Mouse (Mus musculus) common myeloid progenitor, adult 5-6 weeks (primary cell): Measurements from ENCODE around the gene Ern1. TPM values are rescaled to one million over a fixed set of nuclear protein-coding genes. Genes with fewer than 3 reads are reported as not detected.
"Not testable (repeated sequence)": the region's sequence is repeated elsewhere in the genome, so short reads cannot be mapped to it uniquely, and the experiment has no call there.

Experiments
- ATAC-seq: replicated peaks from 2 replicates; pipeline ENCODE4 v1.8.0; 2016; ENCODE audit warnings: low read depth, mild to moderate bottlenecking, moderate TSS enrichment, inconsistent platforms; ENCODE audit not compliant: poor library complexity, severe bottlenecking
- total RNA-seq: library from RNA; stranded (forward); fragments of 200-1000, 187-1606 nt; gene quantifications from 2 replicates; pipeline ENCODE4 v1.2.3, GENCODE M21; 2017

Gene Ern1
- total RNA-seq, 1 experiment from 2014 or later = 32.6 TPM

GRCm38 (mm10) chr11:106410011-106410410 is 77.6 kb downstream of the Ern1 start:
- ATAC-seq = no peak

GRCm38 (mm10) chr11:106398481-106398880 is 89.2 kb downstream of the Ern1 start:
- ATAC-seq = no peak

- no peak; the same call in 1 of the 2 replicates for ATAC-seq
These were observed 90.0 kb downstream of the Ern1 start for GRCm38 (mm10) chr11:106397656-106398055.

GRCm38 (mm10) chr11:106394055-106394454 is 93.6 kb downstream of the Ern1 start:
- ATAC-seq = not testable (repeated sequence)

GRCm38 (mm10) chr11:106393331-106393616 is 94.4 kb downstream of the Ern1 start:
- no peak for ATAC-seq

GRCm38 (mm10) chr11:106392597-106393330 is 94.9 kb downstream of the Ern1 start:
- ATAC-seq = no peak

GRCm38 (mm10) chr11:106391546-106392188 is 96.0 kb downstream of the Ern1 start:
- peak; percentile 73 for ATAC-seq

GRCm38 (mm10) chr11:106390757-106391156 is 96.9 kb downstream of the Ern1 start:
- ATAC-seq = no peak

- no peak for ATAC-seq
These were observed 98.0 kb downstream of the Ern1 start for GRCm38 (mm10) chr11:106389611-106390010.

GRCm38 (mm10) chr11:106387791-106388216 is 99.8 kb downstream of the Ern1 start, which contains the start of gene Icam2:
Gene Icam2, minus strand, starts transcription at chr11:106388075.
- peak; percentile 70 for ATAC-seq

GRCm38 (mm10) chr11:106387020-106387419 is 100.6 kb downstream of the Ern1 start:
- ATAC-seq = 0 out of 2 replicates have a peak, but pooled peaks have one; percentile 19

- ATAC-seq = no peak
These were observed 101.2 kb downstream of the Ern1 start for GRCm38 (mm10) chr11:106386409-106386808.

- no peak for ATAC-seq
These were observed 104.4 kb downstream of the Ern1 start for GRCm38 (mm10) chr11:106383051-106383790.

GRCm38 (mm10) chr11:106382424-106382823 is 105.2 kb downstream of the Ern1 start:
- peak; percentile 75 for ATAC-seq

- ATAC-seq = no peak
These were observed 105.8 kb downstream of the Ern1 start for GRCm38 (mm10) chr11:106381883-106382282.

- no peak for ATAC-seq
These were observed 106.6 kb downstream of the Ern1 start for GRCm38 (mm10) chr11:106381011-106381410.

GRCm38 (mm10) chr11:106374979-106375378 is 112.7 kb downstream of the Ern1 start:
- no peak for ATAC-seq

- ATAC-seq = no peak
These were observed 113.1 kb downstream of the Ern1 start for GRCm38 (mm10) chr11:106374559-106374958.

GRCm38 (mm10) chr11:106373998-106374397 is 113.7 kb downstream of the Ern1 start:
- ATAC-seq = no peak

- ATAC-seq = peak; percentile 84
These were observed 121.3 kb downstream of the Ern1 start for GRCm38 (mm10) chr11:106366316-106366715.

- no peak for ATAC-seq
These were observed 122.3 kb downstream of the Ern1 start, which contains the start of gene Prr29 for GRCm38 (mm10) chr11:106365366-106365765. Gene Prr29, plus strand, starts transcription at chr11:106365472.
